Mouse (Mus musculus): ENCODE results near the gene Pla2r1.

Gene Pla2r1

GRCm38 (mm10) chr2:60552902-60553682 lies at the start of gene Pla2r1:
Gene Pla2r1 (minus strand): TSS chr2:60553308.
- DNase-seq (ENCODE audit: low read depth) = peak; percentile 33

- DNase-seq (ENCODE audit: low read depth) = no peak
Observed at GRCm38 (mm10) chr2:60601326-60601725, 48.2 kb upstream of the Pla2r1 start.

- no peak for DNase-seq (ENCODE audit: low read depth)
Observed at GRCm38 (mm10) chr2:60600863-60601262, 47.8 kb upstream of the Pla2r1 start.

- no peak for DNase-seq (ENCODE audit: low read depth)
Observed at GRCm38 (mm10) chr2:60583416-60583815, 30.3 kb upstream of the Pla2r1 start.

- no peak for DNase-seq (ENCODE audit: low read depth)
Observed at GRCm38 (mm10) chr2:60554561-60554960, 1.5 kb upstream of the Pla2r1 start.

- DNase-seq (ENCODE audit: low read depth) = no peak
Observed at GRCm38 (mm10) chr2:60552177-60552901, 769 bp downstream of the Pla2r1 start.

GRCm38 (mm10) chr2:60551673-60552072 lies 1.4 kb downstream of the Pla2r1 start:
- no peak for DNase-seq (ENCODE audit: low read depth)

- no peak for DNase-seq (ENCODE audit: low read depth)
Observed at GRCm38 (mm10) chr2:60550521-60550920, 2.6 kb downstream of the Pla2r1 start.

GRCm38 (mm10) chr2:60549851-60550250 lies 3.3 kb downstream of the Pla2r1 start:
- no peak for DNase-seq (ENCODE audit: low read depth)

- DNase-seq (ENCODE audit: low read depth) = no peak
Observed at GRCm38 (mm10) chr2:60546082-60546481, 7.0 kb downstream of the Pla2r1 start.

- DNase-seq (ENCODE audit: low read depth) = no peak
Observed at GRCm38 (mm10) chr2:60544006-60544405, 9.1 kb downstream of the Pla2r1 start.

GRCm38 (mm10) chr2:60541745-60542144 lies 11.4 kb downstream of the Pla2r1 start:
- DNase-seq (ENCODE audit: low read depth) = no peak

GRCm38 (mm10) chr2:60540346-60540745 lies 12.8 kb downstream of the Pla2r1 start:
- DNase-seq (ENCODE audit: low read depth) = no peak

- no peak for DNase-seq (ENCODE audit: low read depth)
Observed at GRCm38 (mm10) chr2:60538710-60539109, 14.4 kb downstream of the Pla2r1 start.

GRCm38 (mm10) chr2:60538274-60538673 lies 14.8 kb downstream of the Pla2r1 start:
- DNase-seq (ENCODE audit: low read depth) = no peak

GRCm38 (mm10) chr2:60534755-60535154 lies 18.4 kb downstream of the Pla2r1 start:
- DNase-seq (ENCODE audit: low read depth) = no peak

GRCm38 (mm10) chr2:60533026-60533425 lies 20.1 kb downstream of the Pla2r1 start:
- DNase-seq (ENCODE audit: low read depth) = no peak

- DNase-seq (ENCODE audit: low read depth) = no peak
Observed at GRCm38 (mm10) chr2:60532495-60532894, 20.6 kb downstream of the Pla2r1 start.

GRCm38 (mm10) chr2:60515817-60516216 lies 37.3 kb downstream of the Pla2r1 start:
- DNase-seq (ENCODE audit: low read depth) = no peak

GRCm38 (mm10) chr2:60514863-60515262 lies 38.2 kb downstream of the Pla2r1 start:
- DNase-seq (ENCODE audit: low read depth) = no peak

- no peak for DNase-seq (ENCODE audit: low read depth)
Observed at GRCm38 (mm10) chr2:60510718-60511117, 42.4 kb downstream of the Pla2r1 start.

GRCm38 (mm10) chr2:60505145-60505544 lies 48.0 kb downstream of the Pla2r1 start:
- no peak for DNase-seq (ENCODE audit: low read depth)

- DNase-seq (ENCODE audit: low read depth) = no peak
Observed at GRCm38 (mm10) chr2:60504718-60505117, 48.4 kb downstream of the Pla2r1 start.
